Mouse (Mus musculus) hindbrain, embryonic 10.5 days (tissue): ENCODE data around the gene Cldn12. TPM values are rescaled to one million over a fixed set of nuclear protein-coding genes. Genes with fewer than 3 reads are reported as not detected.

ENCODE experiments used
- DNase-seq: peaks from one replicate; pipeline ENCODE4 v3.0.0-alpha.2; 2017; ENCODE audit warnings: low spot score
- H3K27ac ChIP-seq: fragments of 300-500 bp; sonication (generic); 2 replicates; pipeline ENCODE4 v1.5.1; 2016; ENCODE audit warnings: mild to moderate bottlenecking, moderate library complexity
- H3K27me3 ChIP-seq: fragments of 300-500 bp; sonication (generic); 2 replicates; pipeline ENCODE4 v1.6.1; 2016; ENCODE audit warnings: mild to moderate bottlenecking; ENCODE audit not compliant: poor library complexity, insufficient read depth, severe bottlenecking
- H3K36me3 ChIP-seq: fragments of 300-500 bp; sonication (generic); 2 replicates; pipeline ENCODE4 v1.6.1; 2016; ENCODE audit warnings: mild to moderate bottlenecking, moderate library complexity
- H3K4me1 ChIP-seq: fragments of 300-500 bp; sonication (generic); replicated peaks from 2 replicates; pipeline ENCODE4 v1.6.1; 2016; ENCODE audit warnings: mild to moderate bottlenecking
- H3K4me3 ChIP-seq: fragments of 300-500 bp; sonication (generic); 2 replicates; pipeline ENCODE4 v1.5.1; 2016; ENCODE audit warnings: mild to moderate bottlenecking, moderate library complexity
- H3K9me3 ChIP-seq: fragments of 300-500 bp; sonication (generic); 2 replicates; pipeline ENCODE4 v1.6.1; 2016; ENCODE audit warnings: mild to moderate bottlenecking, moderate library complexity
- WGBS: fragments of 180-500 bp; shearing (Covaris S2); methylation state at CpG from one replicate; pipeline ENCODE4 v1.1.7; 2016; 5-methylcytosine and 5-hydroxymethylcytosine counted together
- polyA plus RNA-seq: library from polyadenylated mRNA; unstranded; fragments of >200 nt; fragmentation: Nextera tagmentation; extraction: Ambion mirVana; gene quantifications from 2 replicates; pipeline ENCODE4 v1.2.1, GENCODE M21; 2016

The Cldn12 gene
- polyA plus RNA-seq, 1 experiment from 2014 or later: 27.9 TPM

GRCm38 (mm10) chr5:5510989-5511388 lies 3.8 kb downstream of the Cldn12 start:
- Histone ChIP-seq H3K9me3 (no peaks in the 10 kb centered on the region), H3K27me3 (no peaks in the 10 kb centered on the region), H3K36me3 (peaks cover 27% of the 10 kb centered on the region), H3K27ac (peak overlapping the region; percentile 12; the same call in 1 of the 2 replicates), H3K4me3 (no peak overlapping the region), H3K4me1 (peaks cover 45% of the 10 kb centered on the region)
- 69% methylated on average over 5 of the region's 5 CpGs for WGBS
- no peak for DNase-seq

DNA sequence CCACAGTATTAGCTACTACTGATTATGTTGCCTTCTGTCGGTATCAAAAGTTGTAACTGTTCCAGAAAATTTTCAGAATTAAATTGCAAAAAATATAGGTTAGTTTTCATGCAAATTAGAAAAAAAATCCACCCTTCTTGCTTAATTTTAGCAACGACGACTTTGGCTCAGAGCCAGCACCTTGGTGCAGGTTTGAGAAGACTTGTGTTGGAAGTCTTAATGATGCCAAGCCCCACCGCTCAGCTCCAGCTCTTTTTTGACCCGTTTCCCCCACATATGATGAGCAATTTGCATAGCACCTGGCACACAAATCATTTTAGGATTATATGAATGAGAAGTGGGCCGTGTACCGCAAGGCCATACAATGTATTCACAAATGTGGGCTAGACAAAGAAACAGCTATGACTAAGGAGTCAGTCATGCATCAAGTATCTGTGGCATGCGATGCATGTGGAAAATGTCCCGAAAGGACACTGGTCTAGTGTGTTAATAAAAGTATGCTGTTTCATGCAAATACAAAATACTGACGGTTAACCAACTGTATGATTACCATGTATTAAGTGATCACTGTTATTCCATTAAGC lies 4.4 kb downstream of the Cldn12 start:
- no peak for DNase-seq
- Histone ChIP-seq H3K4me3 (no peak overlapping the region), H3K9me3 (no peaks in the 10 kb centered on the region), H3K27ac (peak overlapping the region; percentile 12; the same call in 1 of the 2 replicates), H3K36me3 (peaks cover 27% of the 10 kb centered on the region), H3K4me1 (peaks cover 45% of the 10 kb centered on the region), H3K27me3 (no peaks in the 10 kb centered on the region)
- 73% methylated on average over 10 of the region's 10 CpGs for whole genome bisulfite sequencing

- Histone ChIP-seq H3K27ac (peak overlapping the region; percentile 70), H3K27me3 (no peaks in the 10 kb centered on the region), H3K4me1 (peaks cover 39% of the 10 kb centered on the region), H3K4me3 (peak overlapping the region; percentile 26; the same call in 1 of the 2 replicates), H3K36me3 (peaks cover 37% of the 10 kb centered on the region), H3K9me3 (no peaks in the 10 kb centered on the region)
- 74% methylated on average over 10 of the region's 10 CpGs for WGBS
- DNase-seq: no peak
Measured at GRCm38 (mm10) chr5:5508231-5508630, 6.5 kb downstream of the Cldn12 start.

DNA sequence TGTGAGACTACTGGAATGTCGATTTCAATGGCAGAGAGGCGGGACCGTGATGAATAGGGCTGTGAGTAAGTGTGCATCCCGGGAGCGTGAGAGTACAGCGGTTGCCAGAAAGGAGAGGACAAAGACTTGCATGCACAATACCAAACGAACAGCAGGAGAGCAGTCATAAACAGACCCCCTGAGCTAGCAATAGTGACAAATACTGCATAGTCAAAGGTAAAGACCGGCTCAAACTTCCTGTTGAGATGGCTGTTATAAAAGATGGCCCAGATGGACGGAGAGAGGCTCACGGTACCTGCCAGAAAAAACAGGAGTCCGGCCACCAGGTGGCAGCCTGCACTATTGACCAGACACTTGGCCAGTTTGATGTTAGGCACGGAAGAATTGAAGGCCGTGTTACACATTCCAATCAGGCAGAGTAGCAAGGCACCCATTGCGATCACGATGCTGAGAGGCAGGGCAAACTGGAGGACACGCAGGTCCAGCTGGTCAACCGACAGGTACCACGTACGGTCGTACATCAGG lies 7.0 kb downstream of the Cldn12 start:
- peak; percentile 76 for DNase-seq
- Histone ChIP-seq H3K27me3 (no peaks in the 10 kb centered on the region), H3K4me3 (peak overlapping the region; percentile 26), H3K27ac (peak overlapping the region; percentile 70), H3K36me3 (peaks cover 37% of the 10 kb centered on the region), H3K9me3 (no peaks in the 10 kb centered on the region), H3K4me1 (peaks cover 38% of the 10 kb centered on the region)
- 33% methylated on average over 20 of the region's 20 CpGs for WGBS

GRCm38 (mm10) chr5:5504456-5504855 lies 10.3 kb downstream of the Cldn12 start:
- H3K9me3 ChIP-seq: no peaks in the 10 kb centered on the region
- no peak overlapping the region for H3K27ac ChIP-seq
- 92% methylated on average over 13 of the region's 13 CpGs for WGBS
- H3K4me1 ChIP-seq: peaks cover 23% of the 10 kb centered on the region
- H3K36me3 ChIP-seq: peaks cover 28% of the 10 kb centered on the region
- no peak for DNase-seq
- no peak overlapping the region for H3K4me3 ChIP-seq
- no peaks in the 10 kb centered on the region for H3K27me3 ChIP-seq

DNA sequence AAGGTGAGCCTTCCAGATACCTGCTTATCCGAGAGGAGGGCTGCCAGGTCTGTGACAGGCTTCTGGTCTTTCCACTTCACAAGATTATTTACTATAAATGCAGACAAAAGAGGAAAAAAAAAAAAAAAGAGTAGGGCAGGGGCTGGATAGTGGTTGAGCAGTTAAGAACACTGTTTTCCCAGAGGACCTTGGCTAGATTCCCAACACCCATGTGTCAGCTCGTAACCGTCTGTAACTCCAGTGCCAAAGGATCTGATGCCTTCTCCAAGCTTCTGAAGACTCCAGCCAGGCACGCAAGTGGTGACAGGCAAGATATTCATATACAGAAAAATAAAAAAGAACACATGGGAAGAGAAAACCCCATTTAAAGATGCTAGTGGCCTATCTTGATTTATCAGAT lies 11.4 kb downstream of the Cldn12 start:
- no peak for DNase-seq
- peaks cover 13% of the 10 kb centered on the region for H3K4me1 ChIP-seq
- H3K9me3 ChIP-seq: no peaks in the 10 kb centered on the region
- peaks cover 28% of the 10 kb centered on the region for H3K36me3 ChIP-seq
- no peak overlapping the region for H3K27ac ChIP-seq
- 92% methylated on average over 4 of the region's 4 CpGs for WGBS
- no peaks in the 10 kb centered on the region for H3K27me3 ChIP-seq
- H3K4me3 ChIP-seq: no peak overlapping the region

DNA sequence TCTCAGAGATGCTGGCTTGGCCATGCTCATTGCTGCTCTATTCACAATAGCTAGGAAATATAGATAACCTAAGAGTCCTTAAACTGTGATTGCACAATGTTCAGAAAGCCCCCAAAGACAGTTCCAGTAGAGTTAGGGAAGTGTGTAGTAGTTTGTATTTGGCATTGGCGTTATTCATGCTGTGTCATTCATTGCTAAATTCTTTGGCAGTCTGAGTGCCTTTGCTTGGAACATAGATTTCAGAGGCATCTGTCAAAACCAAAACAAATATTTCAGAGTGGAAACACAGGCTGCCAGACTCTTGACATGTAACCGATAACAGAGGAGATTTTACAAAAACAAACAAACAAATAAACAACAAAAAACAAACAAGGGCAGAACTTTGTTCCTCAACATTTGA lies 13.2 kb downstream of the Cldn12 start:
- WGBS: 91% methylated on average over 2 of the region's 2 CpGs
- H3K4me3 ChIP-seq: no peak overlapping the region
- no peak overlapping the region for H3K27ac ChIP-seq
- H3K9me3 ChIP-seq: no peaks in the 10 kb centered on the region
- H3K4me1 ChIP-seq: no peaks in the 10 kb centered on the region
- DNase-seq: no peak
- no peaks in the 10 kb centered on the region for H3K27me3 ChIP-seq
- H3K36me3 ChIP-seq: peaks cover 14% of the 10 kb centered on the region

DNA sequence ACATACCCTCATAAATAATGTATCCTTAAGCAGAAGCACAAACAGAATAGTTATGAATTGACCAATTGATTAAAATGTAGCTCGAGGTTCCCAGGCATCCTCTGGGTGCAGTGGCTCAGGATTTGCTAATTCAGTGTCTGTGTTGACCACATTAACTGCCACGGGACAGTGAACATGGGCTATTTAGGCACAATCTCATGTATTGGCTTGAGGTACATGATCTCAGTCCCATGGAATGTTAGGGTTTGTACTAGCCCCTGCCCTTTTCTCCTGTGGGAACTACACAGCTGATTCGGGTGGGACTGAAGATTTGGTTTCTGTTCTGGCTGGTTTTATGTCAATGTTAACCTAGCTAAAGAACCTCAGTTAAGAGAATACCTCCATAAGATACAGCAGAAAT lies 18.4 kb downstream of the Cldn12 start:
- Histone ChIP-seq H3K4me1 (no peaks in the 10 kb centered on the region), H3K9me3 (no peaks in the 10 kb centered on the region), H3K27ac (no peak overlapping the region), H3K36me3 (no peaks in the 10 kb centered on the region), H3K27me3 (peaks cover 10% of the 10 kb centered on the region), H3K4me3 (no peak overlapping the region)
- 73% methylated on average over 3 of the region's 3 CpGs for WGBS
- DNase-seq: no peak

DNA sequence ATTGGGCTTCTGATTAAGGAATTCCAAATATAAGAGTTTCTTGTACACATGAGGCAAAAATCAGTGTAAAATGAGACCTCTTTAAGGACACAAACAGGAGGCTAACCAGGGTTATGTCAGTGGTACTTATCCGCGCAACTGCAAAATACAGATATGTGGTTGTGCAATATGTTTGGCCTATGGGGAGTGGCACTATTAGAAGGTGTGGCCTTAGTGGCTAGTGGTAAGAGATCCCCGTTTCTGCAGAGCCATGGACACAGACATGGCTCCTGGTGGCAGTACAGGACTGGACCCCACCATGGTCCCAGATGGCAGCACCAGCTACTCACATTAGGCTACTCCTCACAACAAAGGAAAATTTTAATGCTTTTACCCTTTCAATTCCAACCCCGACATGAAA lies 19.7 kb downstream of the Cldn12 start:
- Histone ChIP-seq H3K4me3 (no peak overlapping the region), H3K9me3 (no peaks in the 10 kb centered on the region), H3K36me3 (no peaks in the 10 kb centered on the region), H3K27ac (no peak overlapping the region), H3K27me3 (peaks cover 10% of the 10 kb centered on the region), H3K4me1 (no peaks in the 10 kb centered on the region)
- no peak for DNase-seq
- 86% methylated on average over 4 of the region's 4 CpGs for WGBS

- Histone ChIP-seq H3K4me3 (no peak overlapping the region), H3K27ac (no peak overlapping the region), H3K36me3 (no peaks in the 10 kb centered on the region), H3K9me3 (no peaks in the 10 kb centered on the region), H3K27me3 (peaks cover 10% of the 10 kb centered on the region), H3K4me1 (no peaks in the 10 kb centered on the region)
- WGBS: 42% methylated on average over 16 of the region's 16 CpGs
- peak; percentile 29 for DNase-seq
Measured at GRCm38 (mm10) chr5:5494269-5495005, 20.3 kb downstream of the Cldn12 start.

- H3K36me3 ChIP-seq: no peaks in the 10 kb centered on the region
- no peak for DNase-seq
- H3K27ac ChIP-seq: no peak overlapping the region
- H3K4me3 ChIP-seq: no peak overlapping the region
- no peaks in the 10 kb centered on the region for H3K4me1 ChIP-seq
- H3K27me3 ChIP-seq: peaks cover 10% of the 10 kb centered on the region
- no peaks in the 10 kb centered on the region for H3K9me3 ChIP-seq
- WGBS: 93% methylated on average over 4 of the region's 4 CpGs
Measured at GRCm38 (mm10) chr5:5492163-5492562, 22.6 kb downstream of the Cldn12 start.

- no peak overlapping the region for H3K4me3 ChIP-seq
- no peaks in the 10 kb centered on the region for H3K9me3 ChIP-seq
- H3K36me3 ChIP-seq: no peaks in the 10 kb centered on the region
- DNase-seq: no peak
- no peak overlapping the region for H3K27ac ChIP-seq
- WGBS: 32% methylated on average over 3 of the region's 3 CpGs
- no peaks in the 10 kb centered on the region for H3K27me3 ChIP-seq
- no peaks in the 10 kb centered on the region for H3K4me1 ChIP-seq
Measured at GRCm38 (mm10) chr5:5486071-5486470, 28.7 kb downstream of the Cldn12 start.

GRCm38 (mm10) chr5:5483254-5483858 lies 31.4 kb downstream of the Cldn12 start:
- no peaks in the 10 kb centered on the region for H3K27me3 ChIP-seq
- H3K9me3 ChIP-seq: no peaks in the 10 kb centered on the region
- H3K4me3 ChIP-seq: no peak overlapping the region
- H3K36me3 ChIP-seq: no peaks in the 10 kb centered on the region
- DNase-seq: no peak
- H3K4me1 ChIP-seq: no peaks in the 10 kb centered on the region
- 78% methylated on average over 9 of the region's 9 CpGs for WGBS
- no peak overlapping the region for H3K27ac ChIP-seq
